In the genomic region with DNA sequence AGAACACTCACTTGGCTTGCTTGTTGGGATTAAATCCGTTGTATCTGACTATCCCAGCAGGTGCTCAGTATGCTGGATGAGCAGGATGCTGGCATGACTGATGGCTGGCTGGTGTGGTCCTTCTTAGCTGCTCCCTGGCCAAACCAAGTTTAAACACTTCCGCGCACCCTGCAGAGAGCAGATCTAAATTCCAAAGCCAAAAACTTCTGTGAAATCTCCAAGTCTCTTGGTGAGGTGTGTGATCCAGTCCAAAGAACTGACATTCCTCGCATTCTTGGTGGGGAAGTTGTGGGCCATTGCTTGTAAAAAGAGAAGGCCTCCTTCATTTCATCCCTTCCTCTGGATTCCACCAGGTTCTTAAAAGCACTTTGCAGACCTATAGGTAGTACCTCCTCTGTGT, we compare ENCODE assay signal across 14 mouse cellular contexts.
"Had no signal": no experiment of that assay in that cellular context is flagged by ENCODE, and none has a peak within 500 bp of the region (broad histone marks: within the 10 kb centered on the region; RNA-seq: fewer than 3 reads in every experiment).

No protein-coding gene starts in this region.

- H3K4me2 ChIP-seq: limb, embryonic 12.5 days; midbrain, embryonic 13.5 days had no signal

- ATAC-seq: lung, postnatal 0 days; midbrain, embryonic 13.5 days had no signal

- H3K9ac ChIP-seq: limb, embryonic 12.5 days; midbrain, embryonic 13.5 days had no signal

- H3K36me3 ChIP-seq: limb, embryonic 12.5 days; midbrain, embryonic 13.5 days had no signal

- H3K9me3 ChIP-seq: limb, embryonic 12.5 days; midbrain, embryonic 13.5 days had no signal

- H3K27ac ChIP-seq: limb, embryonic 12.5 days; midbrain, embryonic 13.5 days had no signal

- H3K4me3 ChIP-seq: limb, embryonic 12.5 days; midbrain, embryonic 13.5 days had no signal

- DNase-seq: kidney, adult 18-20 months; kidney, postnatal 25 days; layer of hippocampus, adult 9-11 months; layer of hippocampus, postnatal 36 days; lung, adult 2 months; lung, postnatal 36 days; retina, postnatal 1 day; right cerebral cortex, postnatal 4 days; spleen, adult 18-20 months; thymus, adult 18-20 months; thymus, postnatal 14 days had no signal

- H3K27me3 ChIP-seq: limb, embryonic 12.5 days had no signal
